Mouse (Mus musculus): ENCODE measurements around the gene 4930524B15Rik.

The 4930524B15Rik gene

GRCm38 (mm10) chr11:31965256-31966134 lies at the start of gene 4930524B15Rik:
Gene 4930524B15Rik, plus strand, starts transcription at chr11:31965592.
- POLR2A ChIA-PET, result interaction anchor here in 2 of 4 experiments (0.9 to 5.3 kb wide), 5 partner anchors 15 to 146 kb away, joined by 3 to 46 read pairs (median 3); no protein-coding TSS in a partner anchor
- CTCF ChIA-PET, result interaction anchor here in 3 of 4 experiments (0.5 to 1.1 kb wide), 4 partner anchors 16 to 377 kb away, joined by 3 to 14 read pairs (median 4); partner anchors contain the start of gene Nsg2 (in 1 of the 3)

GRCm38 (mm10) chr11:31917769-31918168 lies 47.6 kb upstream of the 4930524B15Rik start:
- CTCF ChIA-PET, result no interaction called here
- POLR2A ChIA-PET, result interaction anchor here in 1 of 4 experiments (1.1 kb wide), 1 partner anchor 191 kb away, joined by 4 read pairs; no protein-coding TSS in a partner anchor

GRCm38 (mm10) chr11:31930051-31930450 lies 35.3 kb upstream of the 4930524B15Rik start:
- CTCF ChIA-PET, result interaction anchor here in 2 of 4 experiments (0.6 to 1.0 kb wide), 2 partner anchors 16 to 20 kb away, joined by 3 to 5 read pairs; no protein-coding TSS in a partner anchor
- POLR2A ChIA-PET, result interaction anchor here in 2 of 4 experiments (0.6 to 1.0 kb wide), 3 partner anchors 21 to 214 kb away, joined by 3 to 5 read pairs (median 5); no protein-coding TSS in a partner anchor

- ChIA-PET CTCF (no interaction called here), POLR2A (interaction anchor here in 2 of 4 experiments (0.5 to 1.4 kb wide), 2 partner anchors 57 to 564 kb away, joined by 3 to 5 read pairs; no protein-coding TSS in a partner anchor)
These were observed 29.7 kb upstream of the 4930524B15Rik start for GRCm38 (mm10) chr11:31935652-31936051.

- CTCF ChIA-PET, result interaction anchor here in 1 of 4 experiments (1.3 kb wide), 1 partner anchor 267 kb away, joined by 3 read pairs; no protein-coding TSS in a partner anchor
- POLR2A ChIA-PET, result interaction anchor here in 2 of 4 experiments (1.4 kb wide), 2 partner anchors 59 to 67 kb away, joined by 3 read pairs; no protein-coding TSS in a partner anchor
These were observed 28.4 kb upstream of the 4930524B15Rik start for GRCm38 (mm10) chr11:31936910-31937525.

- ChIA-PET CTCF (interaction anchor here in 3 of 4 experiments (0.5 to 1.7 kb wide), 8 partner anchors 9 to 1602 kb away, joined by 3 to 20 read pairs (median 4); partner anchors contain the start of gene Snrnp25 (in 1 of the 3)), POLR2A (interaction anchor here in 1 of 4 experiments (0.9 to 1.1 kb wide), 2 partner anchors 8 to 177 kb away, joined by 3 read pairs; no protein-coding TSS in a partner anchor)
These were observed 24.3 kb upstream of the 4930524B15Rik start for GRCm38 (mm10) chr11:31940898-31941639.

- CTCF ChIA-PET, result interaction anchor here (0.5 to 1.7 kb wide), 16 partner anchors 8 to 1602 kb away, joined by 3 to 20 read pairs (median 4); no protein-coding TSS in a partner anchor
- POLR2A ChIA-PET, result interaction anchor here in 2 of 4 experiments (0.6 to 1.1 kb wide), 5 partner anchors 9 to 398 kb away, joined by 3 to 6 read pairs (median 3); no protein-coding TSS in a partner anchor
These were observed 23.5 kb upstream of the 4930524B15Rik start for GRCm38 (mm10) chr11:31941640-31942638.

GRCm38 (mm10) chr11:31945471-31945870 lies 19.9 kb upstream of the 4930524B15Rik start:
- CTCF ChIA-PET, result interaction anchor here in 1 of 4 experiments (0.7 kb wide), 1 partner anchor 217 kb away, joined by 3 read pairs; no protein-coding TSS in a partner anchor
- POLR2A ChIA-PET, result interaction anchor here in 3 of 4 experiments (0.6 to 2.2 kb wide), 5 partner anchors 13 to 727 kb away, joined by 3 to 5 read pairs (median 3); no protein-coding TSS in a partner anchor

GRCm38 (mm10) chr11:31948462-31949330 lies 16.7 kb upstream of the 4930524B15Rik start:
- ChIA-PET POLR2A (interaction anchor here (0.7 to 3.3 kb wide), 31 partner anchors 10 to 285 kb away, joined by 3 to 19 read pairs (median 3); partner anchors contain the start of genes Bod1 (in 2 of the 4), Cpeb4 (in 1 of the 4) and Nsg2 (in 1 of the 4)), CTCF (interaction anchor here (0.6 to 2.2 kb wide), 50 partner anchors 14 to 721 kb away, joined by 3 to 25 read pairs (median 4); partner anchors contain the start of genes Bod1 (in 2 of the 4) and 4930524B15Rik (in 1 of the 4))

GRCm38 (mm10) chr11:31949331-31949785 lies 16.0 kb upstream of the 4930524B15Rik start:
- CTCF ChIA-PET, result interaction anchor here (0.6 to 2.2 kb wide), 63 partner anchors 9 to 857 kb away, joined by 3 to 25 read pairs (median 4); partner anchors contain the start of genes Bod1 (in 2 of the 4) and 4930524B15Rik (in 1 of the 4)
- POLR2A ChIA-PET, result interaction anchor here (0.7 to 3.3 kb wide), 33 partner anchors 9 to 286 kb away, joined by 3 to 19 read pairs (median 3); partner anchors contain the start of genes Bod1 (in 2 of the 4), 4930524B15Rik (in 1 of the 4), Cpeb4 (in 1 of the 4) and Nsg2 (in 1 of the 4)

- POLR2A ChIA-PET, result interaction anchor here in 2 of 4 experiments (0.5 to 3.0 kb wide), 5 partner anchors 20 to 292 kb away, joined by 3 to 14 read pairs (median 3); no protein-coding TSS in a partner anchor
- CTCF ChIA-PET, result no interaction called here
These were observed 5.3 kb upstream of the 4930524B15Rik start for GRCm38 (mm10) chr11:31960071-31960470.

- POLR2A ChIA-PET, result interaction anchor here in 1 of 4 experiments (0.7 to 5.3 kb wide), 4 partner anchors 8 to 276 kb away, joined by 3 to 46 read pairs (median 5); no protein-coding TSS in a partner anchor
- CTCF ChIA-PET, result no interaction called here
These were observed 1.4 kb upstream of the 4930524B15Rik start for GRCm38 (mm10) chr11:31963993-31964392.

GRCm38 (mm10) chr11:31974132-31974531 lies 8.7 kb downstream of the 4930524B15Rik start:
- ChIA-PET POLR2A (interaction anchor here in 1 of 4 experiments (0.7 to 2.8 kb wide), 4 partner anchors 8 to 104 kb away, joined by 3 to 11 read pairs (median 5); no protein-coding TSS in a partner anchor), CTCF (no interaction called here)

- ChIA-PET POLR2A (interaction anchor here in 1 of 4 experiments (0.7 to 2.8 kb wide), 4 partner anchors 8 to 25 kb away, joined by 3 to 11 read pairs (median 6); no protein-coding TSS in a partner anchor), CTCF (no interaction called here)
These were observed 9.4 kb downstream of the 4930524B15Rik start for GRCm38 (mm10) chr11:31974826-31975225.

GRCm38 (mm10) chr11:31975678-31976077 lies 10.3 kb downstream of the 4930524B15Rik start:
- ChIA-PET CTCF (interaction anchor here in 1 of 4 experiments (0.6 kb wide), 1 partner anchor 165 kb away, joined by 4 read pairs; no protein-coding TSS in a partner anchor), POLR2A (interaction anchor here in 1 of 4 experiments (1.0 to 2.8 kb wide), 6 partner anchors 8 to 304 kb away, joined by 3 to 11 read pairs (median 6); partner anchors contain the start of gene Bod1)
